8 mouse cellular contexts compared by ENCODE assay signal in the genomic region with DNA sequence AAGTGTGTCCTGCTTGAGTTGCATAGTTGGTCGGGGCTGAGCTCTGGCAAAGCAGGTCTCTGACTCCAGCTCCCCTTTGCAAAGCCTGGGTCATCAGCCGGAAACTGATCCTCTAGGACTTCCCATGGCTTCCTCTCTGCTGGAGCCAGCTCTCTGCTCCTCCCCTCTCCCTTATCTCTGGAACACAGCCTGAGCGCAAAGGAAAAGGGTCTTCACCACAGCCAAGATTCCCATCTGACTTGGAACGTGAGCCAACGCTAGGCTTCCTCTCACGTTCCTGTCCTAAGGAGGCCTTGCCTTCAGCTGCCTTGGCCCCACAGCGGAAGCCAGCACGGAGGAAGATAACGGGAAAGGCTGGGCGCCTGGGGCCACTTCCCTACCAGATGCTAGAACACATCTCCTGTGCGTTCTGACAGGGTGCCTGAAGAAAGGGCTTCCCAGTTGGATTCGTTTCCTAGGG.
DNase-seq lines count a peak whose midpoint lies in the region; ATAC-seq and TF ChIP-seq lines count a peak whose summit lies in the region.

No protein-coding gene starts in this region.

- DNase-seq in adrenal gland, postnatal 10 days: peak; percentile 56
- peak; percentile 69 for DNase-seq in gastrocnemius, postnatal 25 days
- DNase-seq in kidney, adult 18-20 months: peak; percentile 69
- DNase-seq in lung, embryonic 14.5 days: peak; percentile 87
- no peak for DNase-seq in left cerebral cortex, adult 2 months (ENCODE audit: extremely low spot score in 1 of 2, low spot score in 2 of 2)
- no peak for DNase-seq in frontal cortex, adult 2 months (ENCODE audit: extremely low spot score in 1 of 2, low spot score in 1 of 2)
- DNase-seq in right cerebral cortex, postnatal 10 days (ENCODE audit: low spot score in 2 of 2): no peak
- DNase-seq in forebrain, embryonic 10.5 days (ENCODE audit: extremely low spot score, low spot score): no peak

- H3K36me3 ChIP-seq in lung, embryonic 14.5 days (ENCODE audit: insufficient read depth): no peaks in the 10 kb centered on the region
- no peaks in the 10 kb centered on the region for H3K36me3 ChIP-seq in forebrain, embryonic 10.5 days (replicated peaks)

- intact Hi-C loops in left cerebral cortex, adult 2 months (cut with DNase I): no loop called here

- H3K4me1 ChIP-seq in lung, embryonic 14.5 days (ENCODE audit: insufficient read depth): peaks cover 14% of the 10 kb centered on the region; the same call in 1 of the 2 replicates
- no peaks in the 10 kb centered on the region for H3K4me1 ChIP-seq in forebrain, embryonic 10.5 days

- peak overlapping the region; percentile 72 for H3K27ac ChIP-seq in lung, embryonic 14.5 days (ENCODE audit: low read depth)
- no peak overlapping the region for H3K27ac ChIP-seq in left cerebral cortex, adult 2 months
- H3K27ac ChIP-seq in forebrain, embryonic 10.5 days: no peak overlapping the region

- no peak overlapping the region for H3K9ac ChIP-seq in lung, embryonic 14.5 days

- 42% methylated on average over 12 of the region's 12 CpGs for WGBS in lung, embryonic 14.5 days
- WGBS in forebrain, embryonic 10.5 days: 80% methylated on average over 12 of the region's 12 CpGs

- no peaks in the 10 kb centered on the region for H3K9me3 ChIP-seq in lung, embryonic 14.5 days (ENCODE audit: low read depth, low read length)
- no peaks in the 10 kb centered on the region for H3K9me3 ChIP-seq in forebrain, embryonic 10.5 days

- TF ChIP-seq CTCF in lung, embryonic 14.5 days (IDR thresholded peaks at IDR 0.05; ENCODE audit: low read depth): no peak
- TF ChIP-seq CTCF in left cerebral cortex, adult 2 months (IDR thresholded peaks at IDR 0.05): no peak

- ATAC-seq in lung, embryonic 14.5 days (ENCODE audit: insufficient read depth): peak; percentile 78

- H3K4me2 ChIP-seq in lung, embryonic 14.5 days: no peak overlapping the region

- H3K27me3 ChIP-seq in lung, embryonic 14.5 days (ENCODE audit: insufficient read depth, low read length): no peaks in the 10 kb centered on the region
- no peaks in the 10 kb centered on the region for H3K27me3 ChIP-seq in forebrain, embryonic 10.5 days (ENCODE audit: poor library complexity, severe bottlenecking)

- no peak overlapping the region for H3K4me3 ChIP-seq in lung, embryonic 14.5 days (ENCODE audit: low read depth, low read length)
- H3K4me3 ChIP-seq in left cerebral cortex, adult 2 months: no peak overlapping the region
- no peak overlapping the region for H3K4me3 ChIP-seq in forebrain, embryonic 10.5 days

Comparison
In these comparisons a context has a peak if more than half of its experiments do, and no peak if none do; other contexts are left out.
1. DNase-seq: peak in adrenal gland, postnatal 10 days (single experiment), gastrocnemius, postnatal 25 days (single experiment), kidney, adult 18-20 months (single experiment) and lung, embryonic 14.5 days (single experiment); none in left cerebral cortex, adult 2 months (0 of 2), frontal cortex, adult 2 months (0 of 2), right cerebral cortex, postnatal 10 days (0 of 2) and forebrain, embryonic 10.5 days (single experiment).